Mouse (Mus musculus): ENCODE measurements around the gene Foxj1. TPM values are rescaled to one million over a fixed set of nuclear protein-coding genes. Genes with fewer than 3 reads are reported as not detected.

Gene Foxj1
- polyA plus RNA-seq, 1 experiment from 2014 or later: 0.71 TPM

GRCm38 (mm10) chr11:116353535-116353934 is 18.3 kb upstream of the Foxj1 start:
- H3K4me1 ChIP-seq (ENCODE audit: control insufficient read depth, low read depth, low read length): no peaks in the 10 kb centered on the region
- no peak for ATAC-seq (ENCODE audit: low read depth)
- WGBS (ENCODE audit: insufficient replicate concordance): 61% methylated on average over 8 of the region's 8 CpGs
- no peaks in the 10 kb centered on the region for H3K9me3 ChIP-seq (replicated peaks; ENCODE audit: control insufficient read depth, low read length)
- H3K9ac ChIP-seq (ENCODE audit: low read depth, low read length): no peak overlapping the region
- H3K27ac ChIP-seq (ENCODE audit: low read length): no peak overlapping the region
- no peak overlapping the region for H3K4me3 ChIP-seq (ENCODE audit: low read depth, low read length)
- no peak overlapping the region for H3K4me2 ChIP-seq (ENCODE audit: low read depth, low read length)
- H3K27me3 ChIP-seq (ENCODE audit: control insufficient read depth, insufficient read depth, low read depth, low read length): no peaks in the 10 kb centered on the region
- H3K36me3 ChIP-seq (ENCODE audit: control insufficient read depth, insufficient read depth): no peaks in the 10 kb centered on the region

GRCm38 (mm10) chr11:116351294-116351693 is 16.1 kb upstream of the Foxj1 start:
- 67% methylated on average over 5 of the region's 5 CpGs for WGBS (ENCODE audit: insufficient replicate concordance)
- H3K27me3 ChIP-seq (ENCODE audit: control insufficient read depth, insufficient read depth, low read depth, low read length): no peaks in the 10 kb centered on the region
- no peak overlapping the region for H3K4me3 ChIP-seq (ENCODE audit: low read depth, low read length)
- no peaks in the 10 kb centered on the region for H3K9me3 ChIP-seq (replicated peaks; ENCODE audit: control insufficient read depth, low read length)
- no peak overlapping the region for H3K27ac ChIP-seq (ENCODE audit: low read length)
- H3K36me3 ChIP-seq (ENCODE audit: control insufficient read depth, insufficient read depth): no peaks in the 10 kb centered on the region
- H3K4me2 ChIP-seq (ENCODE audit: low read depth, low read length): no peak overlapping the region
- no peaks in the 10 kb centered on the region for H3K4me1 ChIP-seq (ENCODE audit: control insufficient read depth, low read depth, low read length)
- ATAC-seq (ENCODE audit: low read depth): no peak
- no peak overlapping the region for H3K9ac ChIP-seq (ENCODE audit: low read depth, low read length)

GRCm38 (mm10) chr11:116347955-116348354 is 12.8 kb upstream of the Foxj1 start:
- H3K9ac ChIP-seq (ENCODE audit: low read depth, low read length): no peak overlapping the region
- H3K9me3 ChIP-seq (replicated peaks; ENCODE audit: control insufficient read depth, low read length): no peaks in the 10 kb centered on the region
- H3K36me3 ChIP-seq (ENCODE audit: control insufficient read depth, insufficient read depth): no peaks in the 10 kb centered on the region
- no peak overlapping the region for H3K4me3 ChIP-seq (ENCODE audit: low read depth, low read length)
- ATAC-seq (ENCODE audit: low read depth): no peak
- H3K27ac ChIP-seq (ENCODE audit: low read length): no peak overlapping the region
- H3K4me1 ChIP-seq (ENCODE audit: control insufficient read depth, low read depth, low read length): no peaks in the 10 kb centered on the region
- 71% methylated on average over 5 of the region's 5 CpGs for WGBS (ENCODE audit: insufficient replicate concordance)
- no peak overlapping the region for H3K4me2 ChIP-seq (ENCODE audit: low read depth, low read length)
- no peaks in the 10 kb centered on the region for H3K27me3 ChIP-seq (ENCODE audit: control insufficient read depth, insufficient read depth, low read depth, low read length)

GRCm38 (mm10) chr11:116347012-116347411 is 11.8 kb upstream of the Foxj1 start:
- Histone ChIP-seq H3K9ac (ENCODE audit: low read depth, low read length) (no peak overlapping the region), H3K27ac (ENCODE audit: low read length) (no peak overlapping the region), H3K4me2 (ENCODE audit: low read depth, low read length) (no peak overlapping the region), H3K9me3 (replicated peaks; ENCODE audit: control insufficient read depth, low read length) (no peaks in the 10 kb centered on the region), H3K36me3 (ENCODE audit: control insufficient read depth, insufficient read depth) (no peaks in the 10 kb centered on the region), H3K27me3 (ENCODE audit: control insufficient read depth, insufficient read depth, low read depth, low read length) (no peaks in the 10 kb centered on the region), H3K4me1 (ENCODE audit: control insufficient read depth, low read depth, low read length) (no peaks in the 10 kb centered on the region), H3K4me3 (ENCODE audit: low read depth, low read length) (no peak overlapping the region)
- WGBS (ENCODE audit: insufficient replicate concordance): 65% methylated on average over 7 of the region's 7 CpGs
- no peak for ATAC-seq (ENCODE audit: low read depth)

GRCm38 (mm10) chr11:116342069-116342791 is 7.0 kb upstream of the Foxj1 start:
- H3K27me3 ChIP-seq (ENCODE audit: control insufficient read depth, insufficient read depth, low read depth, low read length): peaks cover 7% of the 10 kb centered on the region
- H3K9ac ChIP-seq (ENCODE audit: low read depth, low read length): no peak overlapping the region
- WGBS (ENCODE audit: insufficient replicate concordance): 71% methylated on average over 25 of the region's 25 CpGs
- no peak overlapping the region for H3K4me2 ChIP-seq (ENCODE audit: low read depth, low read length)
- H3K9me3 ChIP-seq (replicated peaks; ENCODE audit: control insufficient read depth, low read length): no peaks in the 10 kb centered on the region
- no peak overlapping the region for H3K27ac ChIP-seq (ENCODE audit: low read length)
- peaks cover 2% of the 10 kb centered on the region; the same call in 1 of the 2 replicates for H3K4me1 ChIP-seq (ENCODE audit: control insufficient read depth, low read depth, low read length)
- H3K36me3 ChIP-seq (ENCODE audit: control insufficient read depth, insufficient read depth): no peaks in the 10 kb centered on the region
- no peak overlapping the region for H3K4me3 ChIP-seq (ENCODE audit: low read depth, low read length)
- ATAC-seq (ENCODE audit: low read depth): no peak

GRCm38 (mm10) chr11:116337531-116337930 is 2.3 kb upstream of the Foxj1 start:
- Histone ChIP-seq H3K27ac (ENCODE audit: low read length) (no peak overlapping the region), H3K4me3 (ENCODE audit: low read depth, low read length) (no peak overlapping the region), H3K27me3 (ENCODE audit: control insufficient read depth, insufficient read depth, low read depth, low read length) (peaks cover 48% of the 10 kb centered on the region), H3K9ac (ENCODE audit: low read depth, low read length) (no peak overlapping the region), H3K4me2 (ENCODE audit: low read depth, low read length) (no peak overlapping the region), H3K4me1 (ENCODE audit: control insufficient read depth, low read depth, low read length) (peaks cover 16% of the 10 kb centered on the region), H3K36me3 (ENCODE audit: control insufficient read depth, insufficient read depth) (no peaks in the 10 kb centered on the region), H3K9me3 (replicated peaks; ENCODE audit: control insufficient read depth, low read length) (no peaks in the 10 kb centered on the region)
- WGBS (ENCODE audit: insufficient replicate concordance): 34% methylated on average over 6 of the region's 6 CpGs
- ATAC-seq (ENCODE audit: low read depth): no peak

- Histone ChIP-seq H3K4me3 (ENCODE audit: low read depth, low read length) (no peak overlapping the region), H3K27me3 (ENCODE audit: control insufficient read depth, insufficient read depth, low read depth, low read length) (peaks cover 54% of the 10 kb centered on the region), H3K36me3 (ENCODE audit: control insufficient read depth, insufficient read depth) (no peaks in the 10 kb centered on the region), H3K4me1 (ENCODE audit: control insufficient read depth, low read depth, low read length) (peaks cover 16% of the 10 kb centered on the region), H3K9me3 (replicated peaks; ENCODE audit: control insufficient read depth, low read length) (no peaks in the 10 kb centered on the region), H3K9ac (ENCODE audit: low read depth, low read length) (no peak overlapping the region), H3K4me2 (ENCODE audit: low read depth, low read length) (no peak overlapping the region), H3K27ac (ENCODE audit: low read length) (no peak overlapping the region)
- 40% methylated on average over 12 of the region's 12 CpGs for WGBS (ENCODE audit: insufficient replicate concordance)
- ATAC-seq (ENCODE audit: low read depth): no peak
Measured at GRCm38 (mm10) chr11:116337000-116337399, 1.8 kb upstream of the Foxj1 start.

GRCm38 (mm10) chr11:116336393-116336792 is 1.2 kb upstream of the Foxj1 start:
- ATAC-seq (ENCODE audit: low read depth): no peak
- H3K9me3 ChIP-seq (replicated peaks; ENCODE audit: control insufficient read depth, low read length): no peaks in the 10 kb centered on the region
- H3K27ac ChIP-seq (ENCODE audit: low read length): no peak overlapping the region
- 70% methylated on average over 4 of the region's 4 CpGs for WGBS (ENCODE audit: insufficient replicate concordance)
- no peak overlapping the region for H3K9ac ChIP-seq (ENCODE audit: low read depth, low read length)
- H3K4me2 ChIP-seq (ENCODE audit: low read depth, low read length): no peak overlapping the region
- H3K4me1 ChIP-seq (ENCODE audit: control insufficient read depth, low read depth, low read length): peaks cover 16% of the 10 kb centered on the region
- peaks cover 55% of the 10 kb centered on the region for H3K27me3 ChIP-seq (ENCODE audit: control insufficient read depth, insufficient read depth, low read depth, low read length)
- no peak overlapping the region for H3K4me3 ChIP-seq (ENCODE audit: low read depth, low read length)
- no peaks in the 10 kb centered on the region for H3K36me3 ChIP-seq (ENCODE audit: control insufficient read depth, insufficient read depth)

GRCm38 (mm10) chr11:116334417-116334782 is 799 bp downstream of the Foxj1 start:
- Histone ChIP-seq H3K27me3 (ENCODE audit: control insufficient read depth, insufficient read depth, low read depth, low read length) (peaks cover 55% of the 10 kb centered on the region), H3K4me1 (ENCODE audit: control insufficient read depth, low read depth, low read length) (peaks cover 16% of the 10 kb centered on the region), H3K36me3 (ENCODE audit: control insufficient read depth, insufficient read depth) (no peaks in the 10 kb centered on the region), H3K27ac (ENCODE audit: low read length) (no peak overlapping the region), H3K9me3 (replicated peaks; ENCODE audit: control insufficient read depth, low read length) (no peaks in the 10 kb centered on the region), H3K4me2 (ENCODE audit: low read depth, low read length) (peak overlapping the region; percentile 98), H3K9ac (ENCODE audit: low read depth, low read length) (no peak overlapping the region), H3K4me3 (ENCODE audit: low read depth, low read length) (peak overlapping the region; percentile 37)
- no peak for ATAC-seq (ENCODE audit: low read depth)
- 8% methylated on average over 26 of the region's 26 CpGs for WGBS (ENCODE audit: insufficient replicate concordance)
